Mouse (Mus musculus) ovary, postnatal 10 days (tissue): ENCODE results near the gene Myo16.

Experiments
- DNase-seq: peaks from one replicate; pipeline ENCODE4 v3.0.0; 2022; ENCODE audit warnings: low spot score

Gene Myo16

DNA sequence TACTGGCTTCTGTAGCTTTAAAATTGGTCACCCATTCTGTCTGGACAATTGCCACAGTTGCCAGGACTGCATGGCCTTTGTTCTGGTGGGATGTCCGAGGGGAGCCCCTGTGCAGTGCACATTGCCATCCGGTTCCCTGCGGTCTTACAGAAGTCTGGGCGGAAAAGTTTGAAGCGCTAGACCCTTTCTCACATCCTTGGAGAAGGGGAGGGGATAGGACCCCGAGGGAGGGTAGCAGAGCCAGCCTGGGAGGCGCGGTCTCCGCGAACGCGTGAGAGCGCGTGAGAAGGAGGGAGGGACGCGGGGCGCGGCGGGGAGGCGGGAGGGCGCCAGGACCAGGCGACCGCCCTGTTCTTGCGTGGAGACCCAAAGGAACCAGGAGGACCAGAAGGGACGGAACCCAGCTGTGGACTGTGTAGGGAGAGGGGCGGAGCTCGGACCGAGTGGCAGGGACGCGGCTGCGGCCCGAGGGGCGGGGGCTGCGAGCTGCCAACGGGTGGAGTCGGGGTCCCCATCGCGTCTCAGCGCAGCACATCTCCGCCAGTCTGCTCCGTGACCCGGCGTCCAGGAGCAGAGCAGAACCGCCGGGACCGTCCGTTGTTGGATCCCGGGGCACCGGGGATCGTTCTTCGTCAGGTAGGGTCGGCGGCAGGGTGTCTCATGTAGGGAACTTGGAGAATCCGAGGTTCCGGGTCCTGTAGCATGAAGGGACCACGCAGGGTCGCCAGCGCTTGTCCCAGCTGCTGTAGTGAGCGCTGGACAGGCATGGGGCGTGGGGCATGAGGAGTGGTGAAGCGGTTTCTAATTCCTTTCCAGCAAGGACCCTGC is at the start of gene Myo16:
Gene Myo16 (plus strand): TSS at position 301 of the 828 bp plus-strand sequence.
- no peak for DNase-seq

- no peak for DNase-seq
These were observed 45.0 kb upstream of the Myo16 start for GRCm38 (mm10) chr8:10108516-10109271.

DNA sequence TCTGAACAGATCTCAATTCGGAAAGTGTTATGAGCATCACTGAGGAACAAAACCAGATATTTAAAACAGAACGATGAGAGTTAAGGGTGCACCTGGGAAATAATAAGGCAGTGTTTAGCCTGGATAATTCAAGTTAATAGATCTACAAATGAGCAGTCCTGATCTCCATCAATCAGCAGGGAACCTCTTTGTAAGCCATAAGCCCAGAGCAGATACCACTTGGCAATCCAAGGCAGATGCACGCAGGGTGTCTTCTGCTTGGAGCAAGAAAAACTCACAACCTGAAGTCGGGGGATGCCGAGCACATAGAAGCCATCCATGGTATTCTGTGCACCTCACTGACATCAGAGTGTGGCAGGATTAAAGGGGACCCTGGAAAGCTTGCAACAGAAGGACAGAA is 31.0 kb upstream of the Myo16 start:
- no peak for DNase-seq

DNA sequence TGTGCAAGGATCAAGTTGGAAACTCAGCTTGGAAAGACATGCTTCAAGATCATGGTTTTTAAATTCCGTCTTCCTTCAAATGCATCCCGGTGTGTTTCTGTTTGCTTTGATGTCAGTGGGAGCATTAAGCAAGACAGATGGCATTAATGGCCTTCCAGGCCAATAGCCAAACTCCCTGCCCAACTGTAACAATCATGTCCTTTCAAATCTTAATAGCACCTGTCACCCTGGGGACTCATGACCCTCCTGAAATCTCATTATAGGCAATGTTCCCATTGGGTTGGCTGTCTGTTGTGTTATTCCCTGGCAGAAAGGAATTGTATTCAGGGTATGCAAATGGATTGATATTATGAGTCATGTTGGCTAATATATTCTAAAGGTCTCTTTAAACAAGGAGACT is 30.3 kb upstream of the Myo16 start:
- no peak for DNase-seq

GRCm38 (mm10) chr8:10125684-10126083 is 28.0 kb upstream of the Myo16 start:
- no peak for DNase-seq

DNA sequence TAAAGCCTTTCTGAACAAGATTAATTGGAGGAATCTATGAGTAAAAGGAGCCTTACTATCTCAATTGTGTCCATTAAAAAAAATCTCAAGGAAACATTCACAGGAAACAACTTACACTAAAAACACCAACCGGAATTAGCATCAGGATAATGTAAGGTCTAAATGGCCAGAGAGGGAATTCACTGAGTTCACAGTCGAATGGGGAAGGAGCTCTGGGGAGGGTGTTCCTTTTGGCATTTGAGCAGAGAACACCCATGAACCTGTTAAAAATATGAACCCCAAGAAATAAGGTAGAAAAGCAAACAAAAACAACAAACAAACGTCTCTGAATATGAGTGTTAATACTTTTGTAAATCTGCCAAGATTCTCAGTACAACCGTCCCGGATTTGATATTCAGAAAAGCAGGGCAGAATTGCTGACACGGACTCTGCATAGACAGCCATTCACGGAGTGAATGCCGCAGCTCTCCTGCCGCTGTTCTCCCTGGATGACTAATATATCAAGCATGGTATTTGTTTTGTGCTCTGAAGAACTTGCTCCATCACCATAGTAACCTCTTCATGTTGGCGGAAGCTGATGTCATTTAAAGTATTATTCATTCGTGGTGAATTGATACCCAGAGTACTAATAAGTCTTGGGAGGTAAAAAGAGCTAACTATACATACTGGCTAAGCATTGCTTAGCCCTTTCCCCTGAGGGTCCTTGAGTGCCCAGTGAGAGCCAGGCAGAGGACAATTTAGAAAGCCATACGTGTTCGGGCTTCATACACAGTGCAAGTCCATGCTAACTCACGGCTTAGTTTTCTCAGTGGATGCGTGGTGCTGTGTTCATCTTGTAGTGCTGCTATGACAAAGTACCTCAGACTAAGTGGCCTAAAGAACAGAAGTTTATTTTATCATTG is 22.9 kb upstream of the Myo16 start:
- DNase-seq: no peak

GRCm38 (mm10) chr8:10139536-10139935 is 14.2 kb upstream of the Myo16 start:
- no peak for DNase-seq

GRCm38 (mm10) chr8:10143961-10144360 is 9.8 kb upstream of the Myo16 start:
- DNase-seq: no peak

DNA sequence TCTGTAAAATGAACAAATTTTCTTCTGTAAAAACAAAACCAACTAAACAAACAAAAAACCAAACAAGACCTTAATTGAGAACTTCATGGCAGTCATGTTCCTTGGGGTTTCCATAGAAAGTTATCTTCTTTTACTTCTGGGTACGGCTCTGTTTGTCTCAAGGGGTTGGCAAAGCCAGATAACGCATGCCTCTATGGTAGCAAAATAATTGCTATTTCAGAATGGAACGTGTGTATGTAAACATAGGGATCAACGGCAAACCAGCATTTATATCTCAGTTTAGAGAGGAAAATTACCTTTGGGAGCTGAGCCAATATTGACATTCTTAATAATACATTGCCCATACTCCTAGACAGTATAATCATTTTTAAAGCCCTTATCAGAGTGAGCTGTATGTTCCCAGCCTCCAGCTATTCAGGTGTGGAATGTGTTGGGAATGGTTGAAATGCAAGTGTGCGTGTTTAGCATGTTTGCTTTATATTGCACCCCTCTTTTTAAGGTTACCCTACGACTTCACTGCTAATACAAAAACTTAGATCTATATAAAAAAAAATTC is 1.9 kb upstream of the Myo16 start:
- DNase-seq: no peak

- DNase-seq: no peak
These were observed 681 bp downstream of the Myo16 start for GRCm38 (mm10) chr8:10154439-10154745.

DNA sequence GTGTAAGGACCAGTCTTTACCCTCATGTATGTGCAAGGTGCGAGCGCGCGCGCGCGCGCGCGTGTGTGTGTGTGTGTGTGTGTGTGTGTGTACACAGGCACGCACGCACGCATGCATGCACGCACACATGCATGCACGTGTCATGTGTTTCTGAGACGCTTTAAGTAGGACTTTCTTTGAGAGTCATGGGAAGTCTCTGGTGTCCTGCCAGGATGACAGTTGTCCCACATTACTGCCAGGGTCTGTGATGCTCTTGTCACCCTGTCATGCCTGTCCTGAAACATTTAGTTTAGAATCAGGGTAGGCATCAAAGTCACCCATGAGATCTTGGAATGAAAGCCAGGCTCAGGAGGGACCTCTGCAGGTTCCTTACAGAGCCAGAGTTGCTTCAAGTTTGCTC is 1.4 kb downstream of the Myo16 start:
- DNase-seq: no peak

- no peak for DNase-seq
These were observed 7.4 kb downstream of the Myo16 start for GRCm38 (mm10) chr8:10161106-10161505.

DNA sequence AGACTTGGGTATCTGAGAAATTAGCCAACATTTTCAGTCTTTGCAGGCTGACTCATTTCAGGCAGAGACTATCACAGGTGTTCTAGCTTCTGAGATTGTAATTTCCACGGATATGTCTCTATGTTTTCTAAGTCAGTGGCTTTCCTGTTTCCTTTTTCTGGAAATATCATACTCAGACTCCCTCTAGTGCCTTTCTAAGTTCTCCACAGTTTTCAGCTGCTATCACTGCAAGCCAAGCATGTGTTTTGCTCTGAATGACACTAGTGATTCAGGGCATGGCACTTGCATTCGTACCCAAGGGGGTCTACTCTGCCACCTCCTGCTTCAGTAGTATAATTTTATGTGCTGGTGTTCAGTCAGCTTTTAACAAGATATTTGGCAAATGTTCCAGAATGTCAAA is 11.2 kb downstream of the Myo16 start:
- no peak for DNase-seq

GRCm38 (mm10) chr8:10168326-10168725 is 14.6 kb downstream of the Myo16 start:
- DNase-seq: no peak

DNA sequence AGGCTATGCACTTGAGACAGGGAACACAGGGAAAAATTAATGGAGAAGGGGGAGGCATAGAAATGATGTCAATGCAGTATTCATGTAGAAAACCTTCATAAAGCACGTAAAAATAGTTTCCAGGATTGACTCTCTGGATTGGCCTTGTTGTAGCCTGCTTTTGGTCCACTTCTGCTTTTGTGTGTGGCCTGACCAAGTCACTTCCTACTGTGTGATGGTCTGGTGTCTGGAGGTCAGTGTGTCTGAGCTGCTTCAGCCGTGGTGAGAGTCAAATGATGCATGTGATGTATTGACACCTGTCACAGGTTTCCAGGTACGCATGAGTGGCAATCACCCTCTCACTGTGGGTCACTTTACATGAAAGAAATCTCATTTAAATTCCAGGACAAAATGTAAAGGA is 16.2 kb downstream of the Myo16 start:
- no peak for DNase-seq

DNA sequence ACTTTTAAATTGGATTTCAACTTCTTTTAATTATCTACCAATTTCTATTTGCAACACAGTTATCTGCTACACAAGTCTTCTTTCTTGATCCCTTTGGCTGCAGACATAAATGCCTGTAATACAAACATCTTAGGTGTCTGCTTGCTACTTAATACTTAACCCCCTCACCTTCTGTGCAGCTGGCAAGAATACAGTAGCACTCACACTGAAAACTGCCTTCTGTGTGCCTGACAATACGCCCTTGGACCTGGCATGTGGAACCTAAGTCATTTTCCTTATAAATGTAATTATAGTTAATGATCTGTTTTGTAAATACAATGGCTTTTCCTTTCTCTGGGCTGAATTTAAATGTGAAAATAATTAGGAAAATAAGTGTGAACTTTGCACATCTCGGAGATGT is 17.6 kb downstream of the Myo16 start:
- no peak for DNase-seq

GRCm38 (mm10) chr8:10172278-10172677 is 18.6 kb downstream of the Myo16 start:
- no peak for DNase-seq

DNA sequence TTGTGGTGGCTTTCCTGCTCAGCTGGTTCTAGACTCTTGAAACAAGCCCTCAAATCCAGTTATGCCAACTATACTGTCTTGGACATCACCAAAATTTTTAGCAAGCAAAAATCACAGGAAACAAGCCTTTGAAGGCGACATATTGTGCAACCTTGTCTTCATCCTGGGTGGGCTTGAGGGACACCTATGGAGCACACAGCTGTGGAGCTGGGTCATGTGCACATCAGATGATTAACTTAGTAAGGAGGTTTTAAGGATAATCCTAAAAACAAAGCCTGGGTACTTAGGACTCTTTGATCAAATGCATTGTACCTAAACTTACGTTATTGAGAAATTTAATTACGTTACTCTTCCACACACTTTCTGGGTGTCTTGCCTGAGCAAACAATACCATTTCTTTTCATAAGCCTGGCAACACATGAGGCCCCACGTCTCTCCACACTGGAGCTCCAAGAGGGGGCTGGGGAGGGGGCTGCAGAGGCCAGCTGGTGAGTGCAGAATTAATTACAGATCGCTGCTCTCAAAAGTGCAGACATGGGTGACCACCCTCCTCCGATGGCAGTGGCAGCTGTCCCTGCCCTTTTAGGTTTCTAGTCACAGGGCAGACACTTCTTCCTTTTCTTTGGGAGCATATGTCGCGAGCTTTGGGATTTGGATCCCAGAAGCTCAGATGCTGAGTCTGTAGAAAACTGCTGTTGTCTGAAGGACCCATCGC is 19.5 kb downstream of the Myo16 start:
- no peak for DNase-seq

- DNase-seq: no peak
These were observed 20.6 kb downstream of the Myo16 start for GRCm38 (mm10) chr8:10174201-10174840.

GRCm38 (mm10) chr8:10174841-10175680 is 21.4 kb downstream of the Myo16 start:
- DNase-seq: no peak
